Mouse (Mus musculus): ENCODE measurements around the gene Vps4a. TPM values are rescaled to one million over a fixed set of nuclear protein-coding genes. Genes with fewer than 3 reads are reported as not detected.

The Vps4a gene
- polyA plus RNA-seq, 1 experiment from 2014 or later = 49.8 TPM

GRCm38 (mm10) chr8:107056973-107057369, 25.9 kb downstream of the Vps4a start:
- WGBS = under 1% methylated on average over 33 of the region's 33 CpGs
- Histone ChIP-seq H3K36me3 (ENCODE audit: control insufficient read depth, insufficient read depth, low read length) (peaks cover 35% of the 10 kb centered on the region), H3K27me3 (replicated peaks; ENCODE audit: control insufficient read depth, insufficient read depth, low read length) (no peaks in the 10 kb centered on the region), H3K9me3 (ENCODE audit: control insufficient read depth, low read length) (no peaks in the 10 kb centered on the region), H3K4me3 (ENCODE audit: low read depth, low read length) (peak overlapping the region; percentile 98), H3K4me2 (peak overlapping the region; percentile 72), H3K9ac (ENCODE audit: low read depth, low read length) (peak overlapping the region; percentile 93), H3K27ac (ENCODE audit: low read depth, low read length) (peak overlapping the region; percentile 46), H3K4me1 (replicated peaks; ENCODE audit: control insufficient read depth, insufficient read depth, low read length) (peaks cover 11% of the 10 kb centered on the region)
- ATAC-seq (replicated peaks; ENCODE audit: low FRiP score) (peak; percentile 56), DNase-seq (ENCODE audit: low spot score) (no peak)

- Histone ChIP-seq H3K4me1 (replicated peaks; ENCODE audit: control insufficient read depth, insufficient read depth, low read length) (peaks cover under 1% of the 10 kb centered on the region), H3K4me3 (ENCODE audit: low read depth, low read length) (no peak overlapping the region), H3K27me3 (replicated peaks; ENCODE audit: control insufficient read depth, insufficient read depth, low read length) (no peaks in the 10 kb centered on the region), H3K9me3 (ENCODE audit: control insufficient read depth, low read length) (no peaks in the 10 kb centered on the region), H3K36me3 (ENCODE audit: control insufficient read depth, insufficient read depth, low read length) (peaks cover 9% of the 10 kb centered on the region; the same call in 1 of the 2 replicates), H3K4me2 (no peak overlapping the region), H3K27ac (ENCODE audit: low read depth, low read length) (no peak overlapping the region), H3K9ac (ENCODE audit: low read depth, low read length) (no peak overlapping the region)
- ATAC-seq (replicated peaks; ENCODE audit: low FRiP score) (no peak), DNase-seq (ENCODE audit: low spot score) (no peak)
- 86% methylated on average over 1 of the region's 1 CpGs for WGBS
Observed at GRCm38 (mm10) chr8:107062613-107063012, 31.6 kb downstream of the Vps4a start.

- Histone ChIP-seq H3K9me3 (ENCODE audit: control insufficient read depth, low read length) (no peaks in the 10 kb centered on the region), H3K36me3 (ENCODE audit: control insufficient read depth, insufficient read depth, low read length) (peaks cover 4% of the 10 kb centered on the region), H3K27me3 (replicated peaks; ENCODE audit: control insufficient read depth, insufficient read depth, low read length) (no peaks in the 10 kb centered on the region), H3K27ac (ENCODE audit: low read depth, low read length) (no peak within 1 kb of the TSS), H3K4me1 (replicated peaks; ENCODE audit: control insufficient read depth, insufficient read depth, low read length) (no peaks in the 10 kb centered on the region), H3K4me2 (no peak within 1 kb of the TSS), H3K4me3 (ENCODE audit: low read depth, low read length) (no peak within 1 kb of the TSS), H3K9ac (ENCODE audit: low read depth, low read length) (no peak within 1 kb of the TSS)
- 48% methylated on average over 17 of the region's 17 CpGs for WGBS
- ATAC-seq (replicated peaks; ENCODE audit: low FRiP score) = peak; percentile 87
- no peak for DNase-seq (ENCODE audit: low spot score)
Observed at GRCm38 (mm10) chr8:107065511-107066496, 34.8 kb downstream of the Vps4a start, which contains the start of gene Tmed6. Tmed6 (minus strand) TSS chr8:107065644.

- H3K27ac ChIP-seq (ENCODE audit: low read depth, low read length) = no peak overlapping the region
- no peak overlapping the region for H3K4me3 ChIP-seq (ENCODE audit: low read depth, low read length)
- no peaks in the 10 kb centered on the region for H3K4me1 ChIP-seq (replicated peaks; ENCODE audit: control insufficient read depth, insufficient read depth, low read length)
- ATAC-seq (replicated peaks; ENCODE audit: low FRiP score) (no peak), DNase-seq (ENCODE audit: low spot score) (no peak)
- H3K36me3 ChIP-seq (ENCODE audit: control insufficient read depth, insufficient read depth, low read length) = peaks cover 25% of the 10 kb centered on the region
- no peak overlapping the region for H3K4me2 ChIP-seq
- 78% methylated on average over 4 of the region's 4 CpGs for WGBS
- H3K9ac ChIP-seq (ENCODE audit: low read depth, low read length) = no peak overlapping the region
- H3K27me3 ChIP-seq (replicated peaks; ENCODE audit: control insufficient read depth, insufficient read depth, low read length) = no peaks in the 10 kb centered on the region
- no peaks in the 10 kb centered on the region for H3K9me3 ChIP-seq (ENCODE audit: control insufficient read depth, low read length)
Observed at GRCm38 (mm10) chr8:107073706-107074105, 42.7 kb downstream of the Vps4a start.

GRCm38 (mm10) chr8:107074128-107074527, 43.1 kb downstream of the Vps4a start:
- Histone ChIP-seq H3K9ac (ENCODE audit: low read depth, low read length) (no peak overlapping the region), H3K27ac (ENCODE audit: low read depth, low read length) (no peak overlapping the region), H3K4me2 (no peak overlapping the region), H3K36me3 (ENCODE audit: control insufficient read depth, insufficient read depth, low read length) (peaks cover 25% of the 10 kb centered on the region), H3K4me1 (replicated peaks; ENCODE audit: control insufficient read depth, insufficient read depth, low read length) (no peaks in the 10 kb centered on the region), H3K4me3 (ENCODE audit: low read depth, low read length) (no peak overlapping the region), H3K27me3 (replicated peaks; ENCODE audit: control insufficient read depth, insufficient read depth, low read length) (no peaks in the 10 kb centered on the region), H3K9me3 (ENCODE audit: control insufficient read depth, low read length) (no peaks in the 10 kb centered on the region)
- ATAC-seq (replicated peaks; ENCODE audit: low FRiP score) (no peak), DNase-seq (ENCODE audit: low spot score) (no peak)
- 75% methylated on average over 1 of the region's 1 CpGs for WGBS

- H3K9ac ChIP-seq (ENCODE audit: low read depth, low read length) = no peak overlapping the region
- no peaks in the 10 kb centered on the region for H3K4me1 ChIP-seq (replicated peaks; ENCODE audit: control insufficient read depth, insufficient read depth, low read length)
- H3K36me3 ChIP-seq (ENCODE audit: control insufficient read depth, insufficient read depth, low read length) = peaks cover 32% of the 10 kb centered on the region
- no peak overlapping the region for H3K4me3 ChIP-seq (ENCODE audit: low read depth, low read length)
- H3K27me3 ChIP-seq (replicated peaks; ENCODE audit: control insufficient read depth, insufficient read depth, low read length) = no peaks in the 10 kb centered on the region
- DNase-seq (ENCODE audit: low spot score) (no peak), ATAC-seq (replicated peaks; ENCODE audit: low FRiP score) (no peak)
- no peak overlapping the region for H3K4me2 ChIP-seq
- H3K9me3 ChIP-seq (ENCODE audit: control insufficient read depth, low read length) = no peaks in the 10 kb centered on the region
- no peak overlapping the region for H3K27ac ChIP-seq (ENCODE audit: low read depth, low read length)
- 80% methylated on average over 7 of the region's 7 CpGs for WGBS
Observed at GRCm38 (mm10) chr8:107076239-107076888, 45.3 kb downstream of the Vps4a start.

GRCm38 (mm10) chr8:107085358-107085757, 54.3 kb downstream of the Vps4a start:
- Histone ChIP-seq H3K36me3 (ENCODE audit: control insufficient read depth, insufficient read depth, low read length) (peaks cover 42% of the 10 kb centered on the region), H3K27ac (ENCODE audit: low read depth, low read length) (no peak overlapping the region), H3K27me3 (replicated peaks; ENCODE audit: control insufficient read depth, insufficient read depth, low read length) (no peaks in the 10 kb centered on the region), H3K9ac (ENCODE audit: low read depth, low read length) (no peak overlapping the region), H3K4me3 (ENCODE audit: low read depth, low read length) (no peak overlapping the region), H3K9me3 (ENCODE audit: control insufficient read depth, low read length) (no peaks in the 10 kb centered on the region), H3K4me2 (no peak overlapping the region), H3K4me1 (replicated peaks; ENCODE audit: control insufficient read depth, insufficient read depth, low read length) (no peaks in the 10 kb centered on the region)
- DNase-seq (ENCODE audit: low spot score) (no peak), ATAC-seq (replicated peaks; ENCODE audit: low FRiP score) (no peak)
- WGBS = 93% methylated on average over 17 of the region's 17 CpGs

- no peak overlapping the region for H3K4me3 ChIP-seq (ENCODE audit: low read depth, low read length)
- no peaks in the 10 kb centered on the region for H3K4me1 ChIP-seq (replicated peaks; ENCODE audit: control insufficient read depth, insufficient read depth, low read length)
- ATAC-seq (replicated peaks; ENCODE audit: low FRiP score) = no peak
- no peak overlapping the region for H3K27ac ChIP-seq (ENCODE audit: low read depth, low read length)
- no peaks in the 10 kb centered on the region for H3K9me3 ChIP-seq (ENCODE audit: control insufficient read depth, low read length)
- H3K9ac ChIP-seq (ENCODE audit: low read depth, low read length) = no peak overlapping the region
- 98% methylated on average over 5 of the region's 5 CpGs for WGBS
- no peak for DNase-seq (ENCODE audit: low spot score)
- peaks cover 42% of the 10 kb centered on the region for H3K36me3 ChIP-seq (ENCODE audit: control insufficient read depth, insufficient read depth, low read length)
- H3K27me3 ChIP-seq (replicated peaks; ENCODE audit: control insufficient read depth, insufficient read depth, low read length) = no peaks in the 10 kb centered on the region
- H3K4me2 ChIP-seq = no peak overlapping the region
Observed at GRCm38 (mm10) chr8:107086018-107086417, 55.0 kb downstream of the Vps4a start.

Measured in liver, embryonic 11.5 days (tissue).